Mouse (Mus musculus) layer of hippocampus, postnatal 25 days (tissue): ENCODE measurements around the gene Mccc1. TPM values are rescaled to one million over a fixed set of nuclear protein-coding genes. Genes with fewer than 3 reads are reported as not detected.

Experiments used
- DNase-seq, 2 experiments: peaks; one replicate each; pipeline ENCODE4 v3.0.0; 2022; ENCODE audit warnings: mixed read lengths in 2 of 2, low spot score in 1 of 2; ENCODE audit errors: extremely low spot score in 1 of 2
- total RNA-seq, 2 experiments: library from RNA; stranded (reverse); gene quantifications; 2 replicates each; pipeline ENCODE4 v1.2.3; 2021

Gene Mccc1
- total RNA-seq, 2 experiments from 2014 or later: 27.4 to 39.4 TPM

GRCm38 (mm10) chr3:35925852-35926251, 74.6 kb downstream of the Mccc1 start:
- no peak for DNase-seq

- DNase-seq: no peak
These were observed 76.5 kb downstream of the Mccc1 start for GRCm38 (mm10) chr3:35924007-35924406.

GRCm38 (mm10) chr3:35923495-35923894, 77.0 kb downstream of the Mccc1 start:
- no peak for DNase-seq

DNA sequence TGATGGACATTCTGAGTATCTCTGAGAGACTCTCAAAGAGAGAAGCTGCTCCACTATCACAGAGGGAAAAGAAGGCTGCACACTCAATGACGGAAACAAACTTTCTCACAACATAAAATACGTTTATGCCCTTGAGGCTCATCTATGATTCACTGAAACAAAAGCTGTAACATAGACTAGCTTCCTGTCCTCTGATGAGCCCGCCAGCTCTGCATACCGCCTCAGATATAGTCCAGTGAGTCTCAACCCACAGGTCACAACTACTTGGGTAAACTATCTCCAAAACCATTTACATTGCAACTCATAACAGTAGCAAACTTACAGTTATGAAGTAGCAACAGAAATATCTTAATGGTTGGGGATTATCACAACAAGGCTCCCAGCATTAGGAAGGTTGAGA, 78.0 kb downstream of the Mccc1 start:
- DNase-seq: no peak

DNA sequence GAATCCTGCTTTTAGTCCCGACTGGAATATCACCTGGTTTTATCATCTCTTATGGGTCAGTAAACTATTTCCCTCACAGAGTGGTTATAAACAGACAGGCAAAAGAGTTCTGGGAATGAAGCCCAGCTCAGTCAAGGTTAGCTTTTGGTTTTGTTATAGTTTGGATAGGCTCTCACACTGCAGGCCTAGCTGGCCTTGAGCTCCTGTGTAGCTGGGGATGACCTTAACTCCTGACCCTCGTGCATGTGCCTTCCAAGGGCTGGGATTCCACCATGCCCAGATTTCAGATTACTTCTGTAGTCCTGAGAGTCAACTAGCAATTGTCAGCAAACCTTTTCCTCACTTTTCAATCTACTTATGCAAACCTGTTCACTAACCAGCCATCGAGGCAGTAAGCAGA, 82.2 kb downstream of the Mccc1 start:
- no peak for DNase-seq

Other genes with a start within 250 kb of the Mccc1 start
- 10 to 100 TPM; 74.2 to 89.9 TPM for gene Atp11b, start 246.6 kb downstream of the Mccc1 start, total RNA-seq
- 10 to 100 TPM; 65.0 to 72.9 TPM for gene Dcun1d1, start 63.2 kb downstream of the Mccc1 start, total RNA-seq
- gene Ccdc144b, start 52.9 kb upstream of the Mccc1 start, total RNA-seq: not detected
- gene Acad9, start 65.3 kb upstream of the Mccc1 start, total RNA-seq: 10 to 100 TPM; 44.9 to 47.2 TPM
- 10 to 100 TPM; 15.3 to 17.6 TPM for gene D3Ertd254e, start 150.3 kb upstream of the Mccc1 start, total RNA-seq
- 1 to 10 TPM in 1 of 2 experiments, under 1 TPM in 1; 0.77 to 1.3 TPM for gene Qrfpr, start 221.6 kb upstream of the Mccc1 start, total RNA-seq